Mouse (Mus musculus): ENCODE measurements around the gene Gm45837. TPM values are rescaled to one million over a fixed set of nuclear protein-coding genes. Genes with fewer than 3 reads are reported as not detected.
"Not testable (repeated sequence)": the region's sequence is repeated elsewhere in the genome, so short reads cannot be mapped to it uniquely, and the experiment has no call there.

Gene Gm45837
- polyA plus RNA-seq, 1 experiment, result 1.5 TPM

- DNase-seq (ENCODE audit: extremely low spot score in 1 of 2, low spot score in 1 of 2), result peak in 1 of 2 experiments; percentile 37
Observed at GRCm38 (mm10) chr7:101539774-101540173, 129.1 kb downstream of the Gm45837 start.

GRCm38 (mm10) chr7:101540684-101541083 lies 130.0 kb downstream of the Gm45837 start:
- DNase-seq (ENCODE audit: extremely low spot score in 1 of 2, low spot score in 1 of 2), result no peak

- peak; percentile 83 to 92 for DNase-seq (ENCODE audit: extremely low spot score in 1 of 2, low spot score in 1 of 2)
Observed at GRCm38 (mm10) chr7:101541132-101541531, 130.4 kb downstream of the Gm45837 start.

GRCm38 (mm10) chr7:101541734-101542133 lies 131.0 kb downstream of the Gm45837 start:
- peak; percentile 58 to 77 for DNase-seq (ENCODE audit: extremely low spot score in 1 of 2, low spot score in 1 of 2)

GRCm38 (mm10) chr7:101547651-101548050 lies 137.0 kb downstream of the Gm45837 start:
- no peak for DNase-seq (ENCODE audit: extremely low spot score in 1 of 2, low spot score in 1 of 2)

GRCm38 (mm10) chr7:101549266-101549665 lies 138.6 kb downstream of the Gm45837 start:
- no peak for DNase-seq (ENCODE audit: extremely low spot score in 1 of 2, low spot score in 1 of 2)

GRCm38 (mm10) chr7:101550686-101551485 lies 140.2 kb downstream of the Gm45837 start:
- DNase-seq (ENCODE audit: extremely low spot score in 1 of 2, low spot score in 1 of 2), result no peak

GRCm38 (mm10) chr7:101551530-101551929 lies 140.8 kb downstream of the Gm45837 start:
- DNase-seq (ENCODE audit: extremely low spot score in 1 of 2, low spot score in 1 of 2), result no peak

GRCm38 (mm10) chr7:101555473-101555872 lies 144.8 kb downstream of the Gm45837 start:
- not testable (repeated sequence) for DNase-seq (ENCODE audit: extremely low spot score in 1 of 2, low spot score in 1 of 2)

- no peak for DNase-seq (ENCODE audit: extremely low spot score in 1 of 2, low spot score in 1 of 2)
Observed at GRCm38 (mm10) chr7:101557391-101557790, 146.7 kb downstream of the Gm45837 start.

- DNase-seq (ENCODE audit: extremely low spot score in 1 of 2, low spot score in 1 of 2), result not testable (repeated sequence)
Observed at GRCm38 (mm10) chr7:101559393-101559792, 148.7 kb downstream of the Gm45837 start.

Other genes starting within 250 kb of the Gm45837 start
- gene Atg16l2, start 108.6 kb upstream of the Gm45837 start, polyA plus RNA-seq (2012; rRNA removed), result 59.2 and 67.4 TPM in 2 replicates
- gene Stard10, start 93.8 kb upstream of the Gm45837 start, polyA plus RNA-seq (2012; rRNA removed), result 99.4 and 108 TPM in 2 replicates
- gene Arap1, start 62.8 kb upstream of the Gm45837 start, polyA plus RNA-seq (2012; rRNA removed), result 19.5 and 20.2 TPM in 2 replicates
- gene Pde2a, start 10.8 kb downstream of the Gm45837 start, polyA plus RNA-seq (2012; rRNA removed), result 186 and 189 TPM in 2 replicates
- not detected in 2 replicates for gene Art2b, start 174.7 kb downstream of the Gm45837 start, polyA plus RNA-seq (2012; rRNA removed)